Mouse (Mus musculus): ENCODE results near the gene Nrxn1. TPM values are rescaled to one million over a fixed set of nuclear protein-coding genes. Genes with fewer than 3 reads are reported as not detected.
A peak's percentile ranks its signal among the peaks of the same experiment; 100 is the strongest.

Gene Nrxn1
- polyA plus RNA-seq, 1 experiment from 2014 or later, result 4.6 TPM

- H3K27me3 ChIP-seq (ENCODE audit: insufficient read depth, low read length), result no peaks in the 10 kb centered on the region
- H3K27ac ChIP-seq (ENCODE audit: low read length), result no peak overlapping the region
- ATAC-seq (ENCODE audit: low FRiP score, low TSS enrichment), result no peak
- 87% methylated on average over 4 of the region's 4 CpGs for WGBS
- no peaks in the 10 kb centered on the region for H3K36me3 ChIP-seq (ENCODE audit: insufficient read depth, low read length)
- no peak overlapping the region for H3K4me2 ChIP-seq (replicated peaks; ENCODE audit: low read depth, low read length)
- H3K4me3 ChIP-seq (ENCODE audit: low read length), result no peak overlapping the region
- no peak overlapping the region for H3K9ac ChIP-seq (replicated peaks; ENCODE audit: low read length)
- no peaks in the 10 kb centered on the region for H3K9me3 ChIP-seq (ENCODE audit: low read length)
- no peaks in the 10 kb centered on the region for H3K4me1 ChIP-seq (ENCODE audit: insufficient read depth, low read length)
Observed at GRCm38 (mm10) chr17:90638183-90638727, 454.6 kb downstream of the Nrxn1 start.

GRCm38 (mm10) chr17:90631371-90631770 lies 461.5 kb downstream of the Nrxn1 start:
- Histone ChIP-seq H3K27me3 (ENCODE audit: insufficient read depth, low read length) (no peaks in the 10 kb centered on the region), H3K36me3 (ENCODE audit: insufficient read depth, low read length) (no peaks in the 10 kb centered on the region), H3K9ac (replicated peaks; ENCODE audit: low read length) (no peak overlapping the region), H3K4me3 (ENCODE audit: low read length) (no peak overlapping the region), H3K27ac (ENCODE audit: low read length) (no peak overlapping the region), H3K4me1 (ENCODE audit: insufficient read depth, low read length) (no peaks in the 10 kb centered on the region), H3K4me2 (replicated peaks; ENCODE audit: low read depth, low read length) (no peak overlapping the region), H3K9me3 (ENCODE audit: low read length) (no peaks in the 10 kb centered on the region)
- no peak for ATAC-seq (ENCODE audit: low FRiP score, low TSS enrichment)
- WGBS, result 53% methylated on average over 2 of the region's 2 CpGs

DNA sequence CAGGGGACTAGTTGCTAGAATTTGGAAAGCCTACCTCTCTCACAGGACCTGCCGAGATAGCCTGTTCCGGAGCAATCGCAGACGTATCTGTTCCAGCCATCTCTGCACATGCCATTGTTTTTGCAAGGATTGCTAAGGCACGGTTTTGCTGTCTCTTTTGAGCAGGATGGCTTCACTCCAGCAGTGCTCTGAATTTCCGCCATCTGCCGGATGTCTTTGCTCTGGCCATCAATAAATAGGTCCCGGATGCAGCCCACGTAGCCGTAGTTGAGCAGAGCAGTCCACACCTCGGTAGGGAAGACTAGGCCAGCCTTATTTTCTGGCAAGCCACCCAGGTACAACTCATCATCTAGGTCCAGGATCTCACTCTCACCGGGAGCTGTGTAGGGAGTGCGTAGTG lies 463.0 kb downstream of the Nrxn1 start:
- Histone ChIP-seq H3K4me3 (ENCODE audit: low read length) (no peak overlapping the region), H3K4me1 (ENCODE audit: insufficient read depth, low read length) (no peaks in the 10 kb centered on the region), H3K4me2 (replicated peaks; ENCODE audit: low read depth, low read length) (no peak overlapping the region), H3K27ac (ENCODE audit: low read length) (no peak overlapping the region), H3K36me3 (ENCODE audit: insufficient read depth, low read length) (no peaks in the 10 kb centered on the region), H3K9ac (replicated peaks; ENCODE audit: low read length) (no peak overlapping the region), H3K9me3 (ENCODE audit: low read length) (no peaks in the 10 kb centered on the region), H3K27me3 (ENCODE audit: insufficient read depth, low read length) (no peaks in the 10 kb centered on the region)
- ATAC-seq (ENCODE audit: low FRiP score, low TSS enrichment), result no peak
- 64% methylated on average over 13 of the region's 13 CpGs for WGBS

DNA sequence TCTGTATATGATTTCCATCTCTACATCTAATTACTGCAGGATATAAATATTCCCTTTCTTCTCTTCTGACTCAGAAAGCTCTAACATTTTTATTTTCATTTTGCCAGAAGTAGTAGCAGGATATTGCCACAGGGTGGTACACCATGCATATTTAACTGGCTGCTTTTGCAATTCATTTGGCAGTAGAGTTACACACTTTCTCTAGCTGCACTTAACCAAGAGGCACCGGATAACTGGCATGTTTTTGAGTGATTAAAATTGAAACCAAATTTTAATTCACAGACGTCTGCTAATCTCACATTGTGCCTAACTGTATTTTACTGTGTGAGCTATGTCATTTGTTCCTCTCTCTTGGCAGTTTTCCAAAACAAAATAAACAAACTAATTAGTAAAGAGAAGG lies 464.4 kb downstream of the Nrxn1 start:
- Histone ChIP-seq H3K36me3 (ENCODE audit: insufficient read depth, low read length) (no peaks in the 10 kb centered on the region), H3K9me3 (ENCODE audit: low read length) (no peaks in the 10 kb centered on the region), H3K27me3 (ENCODE audit: insufficient read depth, low read length) (no peaks in the 10 kb centered on the region), H3K4me2 (replicated peaks; ENCODE audit: low read depth, low read length) (no peak overlapping the region), H3K4me1 (ENCODE audit: insufficient read depth, low read length) (no peaks in the 10 kb centered on the region), H3K27ac (ENCODE audit: low read length) (no peak overlapping the region), H3K4me3 (ENCODE audit: low read length) (no peak overlapping the region), H3K9ac (replicated peaks; ENCODE audit: low read length) (no peak overlapping the region)
- ATAC-seq (ENCODE audit: low FRiP score, low TSS enrichment), result peak; percentile 63; the same call in 1 of the 2 replicates
- 47% methylated on average over 2 of the region's 2 CpGs for WGBS

DNA sequence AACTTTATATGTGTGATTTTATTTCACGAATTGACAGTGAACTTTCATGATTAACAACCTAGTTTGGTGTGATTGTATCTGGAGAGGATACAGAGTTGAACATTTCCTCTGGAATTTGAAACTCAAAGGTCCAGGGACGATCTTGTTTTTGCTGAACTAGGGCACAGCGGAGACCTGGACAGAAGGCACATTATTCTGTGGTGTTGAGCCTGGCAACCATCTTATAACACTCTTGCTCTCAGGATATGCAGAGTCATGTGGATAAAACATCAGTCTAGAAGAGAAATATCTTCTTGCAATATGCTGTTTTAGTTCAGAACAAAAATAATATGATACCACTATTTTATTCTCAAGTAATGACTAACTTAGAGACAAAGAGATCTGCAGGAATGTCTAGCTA lies 464.9 kb downstream of the Nrxn1 start:
- Histone ChIP-seq H3K4me3 (ENCODE audit: low read length) (no peak overlapping the region), H3K36me3 (ENCODE audit: insufficient read depth, low read length) (no peaks in the 10 kb centered on the region), H3K9ac (replicated peaks; ENCODE audit: low read length) (no peak overlapping the region), H3K9me3 (ENCODE audit: low read length) (no peaks in the 10 kb centered on the region), H3K4me2 (replicated peaks; ENCODE audit: low read depth, low read length) (no peak overlapping the region), H3K27ac (ENCODE audit: low read length) (no peak overlapping the region), H3K4me1 (ENCODE audit: insufficient read depth, low read length) (no peaks in the 10 kb centered on the region), H3K27me3 (ENCODE audit: insufficient read depth, low read length) (no peaks in the 10 kb centered on the region)
- no peak for ATAC-seq (ENCODE audit: low FRiP score, low TSS enrichment)
- 51% methylated on average over 3 of the region's 3 CpGs for WGBS

GRCm38 (mm10) chr17:90627395-90627794 lies 465.5 kb downstream of the Nrxn1 start:
- H3K36me3 ChIP-seq (ENCODE audit: insufficient read depth, low read length), result no peaks in the 10 kb centered on the region
- no peak overlapping the region for H3K4me3 ChIP-seq (ENCODE audit: low read length)
- no peak overlapping the region for H3K9ac ChIP-seq (replicated peaks; ENCODE audit: low read length)
- no peaks in the 10 kb centered on the region for H3K9me3 ChIP-seq (ENCODE audit: low read length)
- no peak overlapping the region for H3K27ac ChIP-seq (ENCODE audit: low read length)
- no peaks in the 10 kb centered on the region for H3K4me1 ChIP-seq (ENCODE audit: insufficient read depth, low read length)
- no peaks in the 10 kb centered on the region for H3K27me3 ChIP-seq (ENCODE audit: insufficient read depth, low read length)
- ATAC-seq (ENCODE audit: low FRiP score, low TSS enrichment), result no peak
- no peak overlapping the region for H3K4me2 ChIP-seq (replicated peaks; ENCODE audit: low read depth, low read length)
- WGBS, result 68% methylated on average over 3 of the region's 3 CpGs

GRCm38 (mm10) chr17:90624591-90625266 lies 468.1 kb downstream of the Nrxn1 start:
- no peak for ATAC-seq (ENCODE audit: low FRiP score, low TSS enrichment)
- Histone ChIP-seq H3K27me3 (ENCODE audit: insufficient read depth, low read length) (no peaks in the 10 kb centered on the region), H3K9ac (replicated peaks; ENCODE audit: low read length) (no peak overlapping the region), H3K4me3 (ENCODE audit: low read length) (no peak overlapping the region), H3K36me3 (ENCODE audit: insufficient read depth, low read length) (no peaks in the 10 kb centered on the region), H3K4me2 (replicated peaks; ENCODE audit: low read depth, low read length) (no peak overlapping the region), H3K4me1 (ENCODE audit: insufficient read depth, low read length) (no peaks in the 10 kb centered on the region), H3K9me3 (ENCODE audit: low read length) (no peaks in the 10 kb centered on the region), H3K27ac (ENCODE audit: low read length) (no peak overlapping the region)
- WGBS, result 39% methylated on average over 1 of the region's 1 CpGs

DNA sequence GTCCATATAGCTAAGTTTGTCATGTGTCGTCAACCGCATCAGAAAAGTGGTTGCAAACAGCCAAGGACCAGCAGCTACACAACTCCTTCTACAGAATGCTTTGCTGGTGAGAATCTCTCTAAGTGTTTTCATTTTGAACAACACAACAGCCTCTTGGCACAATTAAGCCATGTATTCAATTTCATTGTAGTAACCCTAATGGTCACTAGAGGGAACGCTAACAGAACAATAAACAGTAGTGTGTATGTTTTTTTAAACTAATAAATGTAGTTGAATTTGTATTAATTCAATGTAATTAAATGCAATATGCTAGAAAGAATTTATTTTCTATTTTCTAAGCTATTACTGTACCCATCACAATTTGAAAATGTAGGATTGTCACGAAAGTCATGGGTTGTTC lies 471.0 kb downstream of the Nrxn1 start:
- no peak overlapping the region for H3K4me3 ChIP-seq (ENCODE audit: low read length)
- WGBS, result 87% methylated on average over 4 of the region's 4 CpGs
- no peak overlapping the region for H3K9ac ChIP-seq (replicated peaks; ENCODE audit: low read length)
- no peak for ATAC-seq (ENCODE audit: low FRiP score, low TSS enrichment)
- no peaks in the 10 kb centered on the region for H3K9me3 ChIP-seq (ENCODE audit: low read length)
- H3K27me3 ChIP-seq (ENCODE audit: insufficient read depth, low read length), result no peaks in the 10 kb centered on the region
- H3K27ac ChIP-seq (ENCODE audit: low read length), result no peak overlapping the region
- H3K4me2 ChIP-seq (replicated peaks; ENCODE audit: low read depth, low read length), result no peak overlapping the region
- H3K36me3 ChIP-seq (ENCODE audit: insufficient read depth, low read length), result no peaks in the 10 kb centered on the region
- H3K4me1 ChIP-seq (ENCODE audit: insufficient read depth, low read length), result no peaks in the 10 kb centered on the region

GRCm38 (mm10) chr17:90615019-90615418 lies 477.9 kb downstream of the Nrxn1 start:
- Histone ChIP-seq H3K4me3 (ENCODE audit: low read length) (no peak overlapping the region), H3K4me1 (ENCODE audit: insufficient read depth, low read length) (no peaks in the 10 kb centered on the region), H3K9me3 (ENCODE audit: low read length) (no peaks in the 10 kb centered on the region), H3K9ac (replicated peaks; ENCODE audit: low read length) (no peak overlapping the region), H3K27me3 (ENCODE audit: insufficient read depth, low read length) (no peaks in the 10 kb centered on the region), H3K27ac (ENCODE audit: low read length) (no peak overlapping the region), H3K36me3 (ENCODE audit: insufficient read depth, low read length) (no peaks in the 10 kb centered on the region), H3K4me2 (replicated peaks; ENCODE audit: low read depth, low read length) (no peak overlapping the region)
- ATAC-seq (ENCODE audit: low FRiP score, low TSS enrichment), result no peak
- 77% methylated on average over 3 of the region's 3 CpGs for WGBS

- Histone ChIP-seq H3K4me2 (replicated peaks; ENCODE audit: low read depth, low read length) (no peak overlapping the region), H3K9me3 (ENCODE audit: low read length) (no peaks in the 10 kb centered on the region), H3K4me1 (ENCODE audit: insufficient read depth, low read length) (no peaks in the 10 kb centered on the region), H3K27me3 (ENCODE audit: insufficient read depth, low read length) (no peaks in the 10 kb centered on the region), H3K36me3 (ENCODE audit: insufficient read depth, low read length) (no peaks in the 10 kb centered on the region), H3K9ac (replicated peaks; ENCODE audit: low read length) (no peak overlapping the region), H3K27ac (ENCODE audit: low read length) (no peak overlapping the region), H3K4me3 (ENCODE audit: low read length) (no peak overlapping the region)
- no peak for ATAC-seq (ENCODE audit: low FRiP score, low TSS enrichment)
Observed at GRCm38 (mm10) chr17:90607427-90607806, 485.5 kb downstream of the Nrxn1 start.
